8 mouse cellular contexts compared by ENCODE assay signal in the genomic region with DNA sequence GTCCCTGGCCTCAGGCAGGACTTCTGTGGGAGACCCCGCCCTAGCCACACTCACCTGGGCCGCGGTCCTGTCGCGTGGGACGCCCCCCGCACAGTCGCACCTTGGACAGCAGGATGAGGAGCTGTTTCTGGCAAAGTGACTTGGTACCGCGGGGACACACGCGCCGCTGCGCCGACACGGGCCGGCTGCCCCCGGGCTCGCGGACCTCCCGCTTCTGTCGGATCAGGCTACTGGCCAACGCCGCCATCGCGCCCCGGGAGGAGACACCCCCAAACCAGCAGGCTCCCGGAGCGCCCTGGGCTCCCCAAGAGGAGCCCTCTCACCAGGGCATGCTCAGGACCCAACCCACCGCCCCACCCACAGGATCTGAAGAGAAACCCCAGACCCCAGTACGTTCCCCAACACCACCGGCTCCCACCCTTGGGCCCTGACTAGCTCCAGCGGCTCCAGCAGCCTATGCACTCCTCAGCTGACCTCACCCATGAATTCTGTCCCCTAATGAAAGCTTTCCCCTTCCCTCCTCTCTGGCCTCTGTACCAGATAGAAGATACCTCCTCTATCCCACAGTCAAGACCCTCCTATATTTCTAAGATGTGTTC. TPM values are rescaled to one million over a fixed set of nuclear protein-coding genes. Genes with fewer than 3 reads are reported as not detected.
DNase-seq lines count a peak whose midpoint lies in the region; ATAC-seq and TF ChIP-seq lines count a peak whose summit lies in the region.

A gene (minus strand): TSS at position 479 of the 599 bp plus-strand sequence.

- H3K4me1 ChIP-seq in lung, embryonic 14.5 days (ENCODE audit: insufficient read depth): peaks cover 40% of the 10 kb centered on the region
- peaks cover 37% of the 10 kb centered on the region for H3K4me1 ChIP-seq in hindbrain, embryonic 14.5 days (replicated peaks; ENCODE audit: control insufficient read depth, insufficient read depth, low read length)
- H3K4me1 ChIP-seq in liver, embryonic 12.5 days: peaks cover 53% of the 10 kb centered on the region
- H3K4me1 ChIP-seq in stomach, postnatal 0 days (replicated peaks; ENCODE audit: control insufficient read depth, insufficient read depth): peaks cover 4% of the 10 kb centered on the region

- H3K27ac ChIP-seq in lung, embryonic 14.5 days (ENCODE audit: low read depth): peak within 1 kb of the TSS; percentile 71
- peak within 1 kb of the TSS; percentile 90 for H3K27ac ChIP-seq in hindbrain, embryonic 14.5 days
- H3K27ac ChIP-seq in liver, embryonic 12.5 days: no peak within 1 kb of the TSS
- H3K27ac ChIP-seq in stomach, postnatal 0 days (replicated peaks): peak within 1 kb of the TSS; percentile 9; the same call in 1 of the 2 replicates

- TF ChIP-seq CTCF in lung, embryonic 14.5 days (IDR thresholded peaks at IDR 0.05; ENCODE audit: low read depth): no peak
- TF ChIP-seq CTCF in stomach, postnatal 0 days (IDR thresholded peaks at IDR 0.05; ENCODE audit: low read depth): no peak

- peak within 1 kb of the TSS; percentile 97 for H3K4me2 ChIP-seq in lung, embryonic 14.5 days
- peak within 1 kb of the TSS; percentile 88 for H3K4me2 ChIP-seq in hindbrain, embryonic 14.5 days (replicated peaks)
- H3K4me2 ChIP-seq in liver, embryonic 12.5 days: peak within 1 kb of the TSS; percentile 70
- H3K4me2 ChIP-seq in stomach, postnatal 0 days (replicated peaks; ENCODE audit: low read depth): peak within 1 kb of the TSS; percentile 73

- peak within 1 kb of the TSS; percentile 55 for H3K9ac ChIP-seq in lung, embryonic 14.5 days
- peak within 1 kb of the TSS; percentile 70 for H3K9ac ChIP-seq in hindbrain, embryonic 14.5 days
- H3K9ac ChIP-seq in liver, embryonic 12.5 days: peak within 1 kb of the TSS; percentile 57
- H3K9ac ChIP-seq in stomach, postnatal 0 days (ENCODE audit: low read length): peak within 1 kb of the TSS; percentile 67

- TF ChIP-seq EP300 in stomach, postnatal 0 days (optimal IDR thresholded peaks at IDR 0.05): no peak

- peak within 1 kb of the TSS; percentile 52 for H3K4me3 ChIP-seq in lung, embryonic 14.5 days (ENCODE audit: low read depth, low read length)
- peak within 1 kb of the TSS; percentile 49 for H3K4me3 ChIP-seq in hindbrain, embryonic 14.5 days (replicated peaks; ENCODE audit: low read length)
- H3K4me3 ChIP-seq in liver, embryonic 12.5 days: peak within 1 kb of the TSS; percentile 57
- peak within 1 kb of the TSS; percentile 55 for H3K4me3 ChIP-seq in stomach, postnatal 0 days (ENCODE audit: low read depth, low read length)

- no peak for ATAC-seq in lung, embryonic 14.5 days (ENCODE audit: insufficient read depth)
- ATAC-seq in hindbrain, embryonic 14.5 days (ENCODE audit: low FRiP score): no peak
- ATAC-seq in liver, embryonic 12.5 days: no peak
- ATAC-seq in stomach, postnatal 0 days (ENCODE audit: low FRiP score, low TSS enrichment): no peak

- no peaks in the 10 kb centered on the region for H3K9me3 ChIP-seq in lung, embryonic 14.5 days (ENCODE audit: low read depth, low read length)
- no peaks in the 10 kb centered on the region for H3K9me3 ChIP-seq in hindbrain, embryonic 14.5 days (ENCODE audit: control insufficient read depth, low read length)
- H3K9me3 ChIP-seq in liver, embryonic 12.5 days (replicated peaks): 0 out of 2 replicates have a peak, but pooled peaks cover 3% of the 10 kb centered on the region
- H3K9me3 ChIP-seq in stomach, postnatal 0 days (ENCODE audit: control insufficient read depth, low read length): no peaks in the 10 kb centered on the region

- WGBS in lung, embryonic 14.5 days: under 1% methylated on average over 33 of the region's 33 CpGs
- WGBS in hindbrain, embryonic 14.5 days: 1% methylated on average over 33 of the region's 33 CpGs
- 4% methylated on average over 33 of the region's 33 CpGs for WGBS in liver, embryonic 12.5 days (ENCODE audit: insufficient replicate concordance)
- WGBS in stomach, postnatal 0 days: 1% methylated on average over 29 of the region's 33 CpGs

- peak; percentile 20 for DNase-seq in adrenal gland, postnatal 14 days
- DNase-seq in adrenal gland, adult 18-20 months (ENCODE audit: low spot score in 2 of 2): no peak
- DNase-seq in lung, embryonic 14.5 days: no peak
- no peak for DNase-seq in lung, adult 18-20 months
- no peak for DNase-seq in hindbrain, embryonic 14.5 days (ENCODE audit: low spot score)
- DNase-seq in stomach, postnatal 0 days (ENCODE audit: low spot score): peak; percentile 41
- DNase-seq in frontal cortex, postnatal 14 days (ENCODE audit: low spot score in 2 of 2): no peak

- no peaks in the 10 kb centered on the region for H3K36me3 ChIP-seq in lung, embryonic 14.5 days (ENCODE audit: insufficient read depth)
- H3K36me3 ChIP-seq in hindbrain, embryonic 14.5 days (replicated peaks; ENCODE audit: control insufficient read depth, insufficient read depth): no peaks in the 10 kb centered on the region
- no peaks in the 10 kb centered on the region for H3K36me3 ChIP-seq in liver, embryonic 12.5 days
- H3K36me3 ChIP-seq in stomach, postnatal 0 days (ENCODE audit: control insufficient read depth, insufficient read depth, low read length): no peaks in the 10 kb centered on the region

- peaks cover 45% of the 10 kb centered on the region for H3K27me3 ChIP-seq in lung, embryonic 14.5 days (ENCODE audit: insufficient read depth, low read length)
- peaks cover 26% of the 10 kb centered on the region for H3K27me3 ChIP-seq in hindbrain, embryonic 14.5 days (ENCODE audit: control insufficient read depth, insufficient read depth, low read length)
- H3K27me3 ChIP-seq in liver, embryonic 12.5 days (replicated peaks): peaks cover 100% of the 10 kb centered on the region
- no peaks in the 10 kb centered on the region for H3K27me3 ChIP-seq in stomach, postnatal 0 days (ENCODE audit: control insufficient read depth, insufficient read depth, low read length)

RNA-seq across cellular contexts. Expression of the gene that starts here (rescaled TPM):
- 3.5 and 3.8 TPM in 2 replicates for total RNA-seq in adrenal gland, postnatal 14 days (2021)
- total RNA-seq in adrenal gland, adult 18-20 months (2021): 10 to 100 TPM in 1 of 2 experiments, 1 to 10 TPM in 1; 3.0 to 13.0 TPM
- 1.6 TPM in 2 replicates for polyA plus RNA-seq in lung, embryonic 14.5 days (2014; fragmentation: Nextera tagmentation; extraction: Ambion mirVana)
- 4.3 TPM in 2 replicates for polyA plus RNA-seq in hindbrain, embryonic 14.5 days (2014; fragmentation: Nextera tagmentation; extraction: Ambion mirVana)
- 0.45 and 0.48 TPM in 2 replicates for polyA plus RNA-seq in liver, embryonic 12.5 days (2016; fragmentation: Nextera tagmentation; extraction: Ambion mirVana)
- polyA plus RNA-seq in stomach, postnatal 0 days (2015; fragmentation: Nextera tagmentation; extraction: Ambion mirVana): 0.67 and 0.90 TPM in 2 replicates

Comparison
In these comparisons a context has a peak if more than half of its experiments do, and no peak if none do; other contexts are left out.
1. Peak in DNase-seq, H3K4me3 ChIP-seq, H3K27ac ChIP-seq, H3K9ac ChIP-seq and H3K4me2 ChIP-seq in stomach, postnatal 0 days; RNA of the gene not detected or under 1 TPM.